Mouse (Mus musculus) ES-E14 (cell line): ENCODE measurements around the gene Loxl1. TPM values are rescaled to one million over a fixed set of nuclear protein-coding genes. Genes with fewer than 3 reads are reported as not detected.

ENCODE experiments used
- DNase-seq: peaks from one replicate; pipeline ENCODE4 v3.0.0-alpha.2; 2013; ENCODE audit warnings: low read depth, low spot score
- H3K27ac ChIP-seq: 2 replicates; pipeline ENCODE4 v1.5.1; 2012; ENCODE audit warnings: low read depth, mild to moderate bottlenecking, low read length, moderate library complexity, mixed read lengths; ENCODE audit not compliant: poor library complexity, insufficient read depth, severe bottlenecking
- H3K36me3 ChIP-seq: 2 replicates; pipeline ENCODE4 v1.6.1; 2012; ENCODE audit warnings: mild to moderate bottlenecking, low read length, moderate library complexity, mixed read lengths; ENCODE audit not compliant: control insufficient read depth, poor library complexity, insufficient read depth, severe bottlenecking
- H3K4me1 ChIP-seq, 2 experiments: fragments of 150-350 bp in 1 of 2; sonication (generic) in 1 of 2; 2 replicates each; pipeline ENCODE4 v1.6.1; 2012; ENCODE audit warnings: low read length in 2 of 2, mild to moderate bottlenecking in 1 of 2, mixed read lengths in 1 of 2; ENCODE audit not compliant: control insufficient read depth in 2 of 2, insufficient read depth in 2 of 2, poor library complexity in 1 of 2
- H3K4me3 ChIP-seq, 2 experiments: fragments of 150-350 bp in 1 of 2; sonication (generic) in 1 of 2; 2 replicates each; pipeline ENCODE4 v1.5.1; 2012; ENCODE audit warnings: low read length in 2 of 2, low read depth in 1 of 2, mild to moderate bottlenecking in 1 of 2, mixed read lengths in 1 of 2; ENCODE audit not compliant: insufficient read depth in 1 of 2, poor library complexity in 1 of 2, severe bottlenecking in 1 of 2
- H3K9ac ChIP-seq: 2 replicates; pipeline ENCODE4 v1.6.1; 2012; ENCODE audit warnings: low read depth, mild to moderate bottlenecking, low read length, mixed read lengths; ENCODE audit not compliant: poor library complexity, insufficient read depth, severe bottlenecking
- H3K9me3 ChIP-seq: fragments of 150-350 bp; sonication (generic); 2 replicates; pipeline ENCODE4 v1.6.1; 2012; ENCODE audit warnings: low read depth, mild to moderate bottlenecking, low read length; ENCODE audit not compliant: control insufficient read depth, insufficient read depth
- CHD2 ChIP-seq: IDR thresholded peaks from 2 replicates; pipeline ENCODE4 v1.6.1; 2014; ENCODE audit warnings: mild to moderate bottlenecking, low read depth, low read length, inconsistent platforms
- HCFC1 ChIP-seq: IDR thresholded peaks from 2 replicates; pipeline ENCODE4 v1.6.1; 2012; ENCODE audit warnings: low read length, inconsistent platforms, borderline replicate concordance; ENCODE audit not compliant: insufficient read depth
- MAFK ChIP-seq: IDR thresholded peaks from 2 replicates; pipeline ENCODE4 v1.6.1; 2014; ENCODE audit warnings: mild to moderate bottlenecking, low read depth, low read length, inconsistent platforms; ENCODE audit not compliant: insufficient read depth
- ZC3H11A ChIP-seq: IDR thresholded peaks from 2 replicates; pipeline ENCODE4 v1.6.1; 2012; ENCODE audit warnings: low read depth, mild to moderate bottlenecking, inconsistent platforms, low read length, borderline replicate concordance
- ZNF384 ChIP-seq: IDR thresholded peaks from 2 replicates; pipeline ENCODE4 v1.6.1; 2012; ENCODE audit warnings: low read depth, low read length, inconsistent platforms
- in situ Hi-C, 2 experiments: fragments of 600-800 bp; cut with MboI; formaldehyde crosslinking; loops; one replicate each; pipeline ENCODE4 v1.15.1; 2025; ENCODE audit warnings: low sequenced_read_pairs in 2 of 2, inconsistent platforms in 1 of 2; ENCODE audit not compliant: unreplicated experiment in 2 of 2
- total RNA-seq: library from RNA; depleted of rRNA; stranded (reverse); fragments of 300-350 nt; gene quantifications from 2 replicates; pipeline ENCODE4 v1.2.3, GENCODE M21; 2012

The Loxl1 gene
- total RNA-seq, 1 experiment: 8.4 TPM

DNA sequence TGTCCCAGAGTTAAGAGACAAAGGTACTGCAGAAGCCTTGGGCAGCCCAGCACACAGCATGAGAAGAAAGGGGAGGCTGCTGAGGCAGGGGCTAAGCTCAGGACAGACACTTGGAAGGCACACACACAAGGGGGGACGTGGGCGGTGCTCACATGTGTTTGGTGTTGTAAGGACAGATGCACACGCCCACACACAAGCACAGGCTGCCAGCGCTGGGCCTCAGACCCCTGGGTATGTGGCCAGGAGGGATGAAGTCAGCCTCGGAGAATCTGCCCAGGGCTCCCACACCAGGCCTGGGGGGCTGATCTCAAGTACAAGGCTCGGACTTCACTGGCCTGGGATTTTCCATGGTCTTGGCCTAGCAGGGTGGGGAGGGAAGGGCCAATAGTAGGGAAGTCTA lies 4.6 kb downstream of the Loxl1 start:
- Histone ChIP-seq H3K27ac (no peak overlapping the region), H3K36me3 (no peaks in the 10 kb centered on the region), H3K4me1 (peaks cover 0 to 6% of the 10 kb centered on the region in 2 experiments; a peak in 1 of 4 replicates), H3K9me3 (no peaks in the 10 kb centered on the region), H3K4me3 (no peak overlapping the region), H3K9ac (no peak overlapping the region)
- in situ Hi-C loops: no loop called here
- TF ChIP-seq CHD2: no peak
- TF ChIP-seq ZC3H11A: no peak
- TF ChIP-seq HCFC1: no peak
- no peak for TF ChIP-seq MAFK
- DNase-seq: no peak

- no peak for DNase-seq
- Histone ChIP-seq H3K9me3 (no peaks in the 10 kb centered on the region), H3K27ac (no peak overlapping the region), H3K4me3 (no peak overlapping the region), H3K36me3 (no peaks in the 10 kb centered on the region), H3K4me1 (peaks cover 0 to 4% of the 10 kb centered on the region in 2 experiments; a peak in 1 of 4 replicates), H3K9ac (no peak overlapping the region)
- in situ Hi-C loops: no loop called here
- TF ChIP-seq HCFC1 (no peak), ZC3H11A (no peak), CHD2 (no peak), MAFK (no peak), ZNF384 (no peak)
Observed at GRCm38 (mm10) chr9:58305686-58306085, 7.3 kb downstream of the Loxl1 start.

- H3K4me1 ChIP-seq: peaks cover 3 to 4% of the 10 kb centered on the region in 2 experiments; a peak in 1 of 4 replicates
- TF ChIP-seq ZNF384: no peak
- no peak for TF ChIP-seq ZC3H11A
- TF ChIP-seq MAFK: no peak
- TF ChIP-seq CHD2: no peak
- TF ChIP-seq HCFC1: no peak
- H3K9ac ChIP-seq: no peak overlapping the region
- H3K27ac ChIP-seq: no peak overlapping the region
- no peaks in the 10 kb centered on the region for H3K9me3 ChIP-seq
- H3K4me3 ChIP-seq: no peak overlapping the region
- in situ Hi-C loops: no loop called here
- no peaks in the 10 kb centered on the region for H3K36me3 ChIP-seq
- no peak for DNase-seq
Observed at GRCm38 (mm10) chr9:58303599-58304271, 9.3 kb downstream of the Loxl1 start.

DNA sequence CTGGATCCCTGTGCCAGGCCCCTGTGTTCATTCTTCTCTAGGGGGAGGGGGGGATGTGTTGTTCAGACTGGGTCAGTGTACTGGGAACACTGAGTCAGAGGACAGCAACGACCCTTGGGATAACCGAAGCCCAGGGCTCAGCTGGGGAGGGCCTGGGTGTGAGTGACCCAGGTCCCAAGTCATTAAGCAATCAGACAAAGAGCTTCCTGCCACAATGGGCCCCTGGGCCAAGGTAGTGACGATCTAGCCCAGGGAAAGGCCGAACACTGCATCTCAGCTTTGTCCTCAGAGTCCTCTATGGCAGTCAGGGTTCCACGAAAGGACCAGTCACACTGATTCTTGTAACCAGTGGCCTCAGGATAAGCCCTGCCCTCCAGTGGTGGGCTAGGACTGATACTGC lies 9.9 kb downstream of the Loxl1 start:
- no peak overlapping the region for H3K4me3 ChIP-seq
- TF ChIP-seq HCFC1 (no peak), ZC3H11A (no peak)
- no peaks in the 10 kb centered on the region for H3K36me3 ChIP-seq
- peaks cover 3 to 4% of the 10 kb centered on the region in 2 experiments; a peak in 1 of 4 replicates for H3K4me1 ChIP-seq
- H3K9me3 ChIP-seq: no peaks in the 10 kb centered on the region
- no peak overlapping the region for H3K27ac ChIP-seq
- no peak for DNase-seq
- no peak overlapping the region for H3K9ac ChIP-seq
- in situ Hi-C loops: no loop called here
